Mouse (Mus musculus): ENCODE measurements at regions not wholly inside any gene's neighbourhood (a gene's known extent, or its start where the extent isn't known, plus 50 kb on each side); places are given as distances from the start of the nearest gene placed in this dataset.

DNA sequence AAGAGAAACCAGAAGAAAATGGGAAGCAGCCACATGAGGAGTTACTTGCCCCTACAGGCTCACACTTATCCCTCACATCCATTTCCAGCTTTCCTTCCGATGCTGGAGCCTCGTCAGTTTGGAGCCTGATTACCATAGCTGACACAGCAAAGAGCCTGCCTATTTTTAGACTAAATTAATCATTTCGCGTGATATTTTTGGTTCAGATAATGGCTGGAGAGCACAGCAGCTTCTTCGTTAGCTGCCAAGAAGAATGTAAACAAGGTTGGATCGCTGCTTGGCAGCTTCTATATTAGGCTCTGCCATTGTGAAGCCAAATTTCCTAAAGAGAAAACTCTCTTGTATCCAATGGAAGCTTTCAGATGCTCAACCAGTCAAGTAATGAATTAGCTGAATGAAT lies 676.9 kb upstream of the A1bg start:
- no peak for DNase-seq (ENCODE audit: low spot score in 2 of 2)

DNA sequence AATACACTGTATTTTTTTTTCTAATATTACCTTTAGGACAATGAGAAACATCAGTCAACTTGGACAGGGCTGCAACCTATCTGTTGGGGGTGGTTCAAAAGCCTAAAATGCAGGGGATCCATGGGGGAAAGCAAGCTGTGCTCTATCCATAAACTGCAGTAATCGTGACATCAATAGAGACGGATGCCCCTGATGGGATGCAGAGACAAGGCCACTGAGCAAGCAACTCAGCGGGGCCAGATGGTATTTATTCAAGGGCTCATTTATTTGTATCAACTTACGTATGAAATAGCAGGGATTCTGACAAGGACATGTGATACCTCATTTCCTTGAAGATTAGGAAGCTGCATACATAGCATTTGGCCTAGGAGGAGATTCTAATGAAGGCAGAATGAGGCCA lies 673.5 kb upstream of the A1bg start:
- DNase-seq (ENCODE audit: low spot score in 2 of 2), result no peak

DNA sequence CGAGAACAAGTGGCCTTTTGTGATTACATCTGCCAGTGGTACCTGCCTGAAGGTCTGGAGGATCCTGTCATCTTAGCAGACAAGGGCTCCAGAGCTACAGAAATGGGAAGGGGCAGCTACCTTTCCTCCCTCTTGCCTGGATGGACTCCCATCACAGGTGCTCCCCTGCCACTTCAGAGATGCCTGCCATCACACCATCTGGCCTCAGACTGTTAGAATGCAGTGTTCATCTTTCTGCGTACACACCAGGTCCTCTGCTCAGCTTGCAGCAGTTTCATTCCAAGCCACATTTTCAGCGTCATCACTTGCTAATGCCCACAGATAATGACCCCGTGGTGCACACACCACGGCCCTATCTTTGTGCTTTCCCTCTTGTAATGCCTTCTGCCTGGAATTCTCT lies 666.1 kb upstream of the A1bg start:
- no peak for DNase-seq (ENCODE audit: low spot score in 2 of 2)

DNA sequence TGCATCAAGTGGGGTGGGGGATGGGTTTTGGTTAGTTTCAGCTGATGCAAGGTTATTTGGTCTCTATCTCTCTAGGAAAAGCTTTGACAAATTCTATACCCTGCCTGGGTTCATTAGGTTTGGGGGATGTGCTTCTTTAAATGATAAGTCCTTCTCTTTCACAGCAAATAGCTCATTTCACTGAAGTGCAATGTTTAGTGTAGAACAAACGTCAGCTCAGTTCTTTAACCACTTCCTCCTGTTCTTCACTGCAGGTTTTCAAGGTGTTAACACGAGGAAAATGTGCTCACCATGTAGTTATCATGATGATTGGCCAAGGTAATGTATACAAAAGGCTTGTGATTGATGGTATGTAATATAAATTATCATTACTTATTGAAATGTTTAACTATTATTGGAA lies 659.5 kb upstream of the A1bg start:
- DNase-seq (ENCODE audit: low spot score in 2 of 2), result no peak

DNA sequence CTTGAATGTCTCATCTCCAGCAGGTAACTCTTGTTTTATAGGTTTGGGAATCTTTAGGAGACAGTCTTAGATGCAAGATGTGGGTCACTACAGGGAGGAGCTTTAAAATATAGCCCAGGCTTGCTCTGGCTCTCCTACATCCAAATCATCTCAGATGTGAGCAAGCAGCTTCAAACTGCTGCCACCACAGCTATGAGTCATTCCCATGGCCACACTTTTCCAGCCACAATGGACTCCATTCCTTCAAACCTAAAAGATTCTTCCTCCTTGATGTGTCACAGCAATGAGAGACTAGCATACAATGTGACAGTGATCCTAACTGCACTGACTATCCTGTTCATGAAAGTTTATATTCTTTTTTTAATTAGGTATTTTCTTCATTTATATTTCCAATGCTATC lies 640.5 kb upstream of the A1bg start:
- DNase-seq (ENCODE audit: low spot score in 2 of 2), result no peak

DNA sequence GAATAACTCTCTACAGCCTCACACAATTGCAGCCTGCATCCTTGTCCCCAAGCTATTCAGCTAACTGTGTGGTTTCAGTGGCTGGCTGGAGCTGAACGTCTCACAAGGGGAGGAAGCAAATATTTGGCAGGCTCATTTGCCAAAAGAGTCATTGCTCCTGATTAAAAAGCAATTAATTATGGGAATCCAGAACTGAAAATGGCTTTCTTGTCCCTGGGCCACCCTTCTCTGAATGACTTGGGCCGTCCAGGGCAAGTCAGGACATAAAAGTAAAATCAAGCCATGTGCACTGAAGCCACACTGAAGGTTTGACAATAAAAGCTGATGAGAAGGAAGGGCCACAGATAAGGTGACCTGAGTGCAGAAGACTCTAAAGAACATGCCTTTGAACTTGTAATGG lies 639.4 kb upstream of the A1bg start:
- no peak for DNase-seq (ENCODE audit: low spot score in 2 of 2)

DNA sequence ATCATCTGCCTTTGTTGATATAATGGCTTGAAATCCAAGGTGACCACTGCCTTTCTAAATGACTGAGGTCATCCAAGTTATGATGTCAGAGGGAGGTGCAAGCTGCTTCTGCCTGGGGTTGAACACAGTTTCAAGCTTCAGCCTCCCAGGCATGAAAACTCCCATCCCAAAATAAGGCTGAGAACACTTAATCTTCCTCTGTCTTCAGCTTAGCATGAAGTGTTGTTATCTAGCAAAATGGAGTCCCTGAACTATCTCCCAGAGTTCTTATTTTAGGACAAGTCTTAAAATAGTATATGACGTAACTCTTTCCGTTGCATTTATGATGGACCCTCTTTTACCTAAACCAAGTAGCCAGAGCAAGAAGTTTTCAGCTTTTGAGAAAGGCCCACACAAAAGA lies 631.1 kb upstream of the A1bg start:
- DNase-seq (ENCODE audit: low spot score in 2 of 2), result no peak

DNA sequence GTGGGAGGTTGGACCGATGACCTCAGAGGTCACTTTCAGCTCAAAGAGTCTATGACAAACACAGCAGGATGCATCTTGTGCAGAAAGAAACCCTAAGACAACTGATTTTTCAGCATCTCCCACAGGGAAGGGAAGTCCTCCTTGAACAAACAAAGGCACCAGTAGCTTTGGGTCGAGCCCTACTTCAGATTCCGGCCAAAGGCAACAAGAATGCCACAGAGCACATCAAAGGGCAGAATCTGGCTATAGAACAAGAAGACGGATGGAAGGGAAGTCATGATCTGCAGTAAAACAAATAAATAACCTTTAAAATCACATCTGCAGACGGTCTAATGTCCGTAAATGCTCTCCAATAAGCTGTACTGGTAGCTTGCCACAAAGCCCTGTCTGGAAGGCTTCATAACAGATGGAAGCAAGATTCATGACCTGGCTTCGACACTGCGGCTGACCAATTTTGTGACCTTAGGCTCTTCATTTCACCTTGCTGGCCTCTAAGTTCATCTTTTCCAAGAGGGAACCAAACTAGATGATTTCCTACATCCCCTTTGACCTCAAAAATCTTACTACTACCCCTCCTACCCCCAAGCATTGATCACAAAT lies 630.4 kb upstream of the A1bg start:
- no peak for DNase-seq (ENCODE audit: low spot score in 2 of 2)

DNA sequence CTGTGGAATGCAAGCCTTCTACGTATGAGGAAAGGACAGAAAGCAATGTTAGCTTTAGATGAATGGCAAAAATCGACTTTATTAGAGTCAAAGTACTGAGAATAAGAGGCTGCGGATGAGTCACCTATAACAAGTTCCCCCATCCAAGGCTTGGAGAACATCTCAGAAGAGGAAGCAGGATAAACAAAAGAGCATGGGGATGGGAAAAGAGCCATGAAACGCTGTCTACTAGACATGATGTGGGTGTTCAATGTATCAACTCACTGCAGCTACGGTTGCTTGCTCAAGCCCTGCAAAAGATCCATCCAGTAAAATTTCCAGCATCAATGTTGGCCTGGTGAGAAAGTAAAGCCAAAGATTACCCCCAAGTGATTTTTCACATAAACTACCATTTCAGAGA lies 628.4 kb upstream of the A1bg start:
- DNase-seq (ENCODE audit: low spot score in 2 of 2), result no peak

DNA sequence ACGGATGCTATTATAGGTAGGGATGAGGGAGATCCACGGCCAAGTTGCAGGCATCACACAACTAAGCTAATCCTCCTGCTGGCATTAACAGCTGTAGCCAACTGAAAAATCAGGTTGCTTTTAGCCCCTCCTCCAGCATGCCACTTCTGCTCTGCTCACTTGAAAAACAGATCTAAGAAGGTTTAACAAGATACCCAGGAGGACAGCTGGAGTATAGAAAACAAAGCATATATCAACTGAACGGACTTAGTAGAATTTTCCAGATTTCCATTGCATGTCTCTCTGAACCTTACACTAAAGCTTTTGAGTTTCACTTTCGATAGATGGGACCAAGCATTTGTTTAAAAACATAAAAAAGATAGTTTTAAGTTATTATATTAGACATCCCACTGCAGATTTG lies 625.6 kb upstream of the A1bg start:
- DNase-seq (ENCODE audit: low spot score in 2 of 2), result no peak

DNA sequence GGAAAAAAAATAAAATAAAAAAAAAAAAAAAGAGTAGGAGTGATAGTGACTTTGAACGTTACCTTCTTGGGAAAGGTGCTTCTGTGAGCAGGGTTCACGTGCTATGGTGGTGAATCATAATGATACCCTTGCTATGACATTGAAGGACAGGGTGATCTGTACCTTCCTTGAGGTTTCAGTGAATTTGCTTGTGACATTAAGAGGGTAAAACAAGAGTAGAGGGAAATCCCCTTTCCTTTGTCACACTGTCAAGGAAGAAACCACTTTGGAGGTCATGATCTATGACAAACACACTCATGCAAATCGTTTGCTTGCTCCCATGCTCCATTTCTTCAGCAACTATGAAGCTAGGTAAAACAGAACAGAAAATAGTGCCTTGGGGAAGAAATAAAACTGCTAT lies 623.8 kb upstream of the A1bg start:
- DNase-seq (ENCODE audit: low spot score in 2 of 2), result no peak

DNA sequence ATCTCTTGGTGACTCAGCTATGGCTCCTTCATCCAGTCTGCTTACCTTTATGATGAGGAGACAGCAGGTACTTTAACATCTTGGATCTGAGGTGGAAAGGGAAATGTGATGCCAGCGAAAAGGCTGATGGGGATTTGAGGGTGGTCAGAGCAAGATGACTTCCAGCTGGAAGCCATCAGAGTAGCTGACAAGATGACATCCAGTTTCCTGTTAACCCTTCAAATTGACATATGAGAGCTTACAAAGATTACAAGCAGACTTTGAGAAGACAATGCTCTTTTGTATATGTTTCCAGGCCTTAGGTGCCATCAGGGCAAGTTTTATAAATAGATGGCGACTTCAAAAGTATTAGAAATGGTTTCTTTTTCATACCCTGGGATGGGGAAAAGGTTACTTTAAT lies 621.3 kb upstream of the A1bg start:
- DNase-seq (ENCODE audit: low spot score in 2 of 2), result no peak

DNA sequence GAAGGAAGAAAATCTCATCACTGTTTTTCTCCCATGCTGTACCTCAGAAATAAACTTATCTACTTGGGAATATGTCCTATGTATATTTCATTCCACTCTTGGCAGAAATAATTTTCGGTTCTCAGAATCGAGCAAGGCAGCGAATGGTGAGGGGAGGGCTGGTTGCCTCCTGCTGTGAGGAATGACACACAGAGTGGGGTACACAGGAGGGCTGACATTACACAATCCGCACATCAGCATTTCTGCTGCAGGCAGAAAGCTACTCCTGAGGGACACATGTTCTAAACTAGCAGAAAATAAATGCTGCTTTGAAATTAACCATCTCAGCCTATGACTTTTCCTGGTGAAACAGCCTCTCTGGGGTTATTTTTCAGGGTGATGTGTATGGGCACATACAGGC lies 618.8 kb upstream of the A1bg start:
- no peak for DNase-seq (ENCODE audit: low spot score in 2 of 2)

DNA sequence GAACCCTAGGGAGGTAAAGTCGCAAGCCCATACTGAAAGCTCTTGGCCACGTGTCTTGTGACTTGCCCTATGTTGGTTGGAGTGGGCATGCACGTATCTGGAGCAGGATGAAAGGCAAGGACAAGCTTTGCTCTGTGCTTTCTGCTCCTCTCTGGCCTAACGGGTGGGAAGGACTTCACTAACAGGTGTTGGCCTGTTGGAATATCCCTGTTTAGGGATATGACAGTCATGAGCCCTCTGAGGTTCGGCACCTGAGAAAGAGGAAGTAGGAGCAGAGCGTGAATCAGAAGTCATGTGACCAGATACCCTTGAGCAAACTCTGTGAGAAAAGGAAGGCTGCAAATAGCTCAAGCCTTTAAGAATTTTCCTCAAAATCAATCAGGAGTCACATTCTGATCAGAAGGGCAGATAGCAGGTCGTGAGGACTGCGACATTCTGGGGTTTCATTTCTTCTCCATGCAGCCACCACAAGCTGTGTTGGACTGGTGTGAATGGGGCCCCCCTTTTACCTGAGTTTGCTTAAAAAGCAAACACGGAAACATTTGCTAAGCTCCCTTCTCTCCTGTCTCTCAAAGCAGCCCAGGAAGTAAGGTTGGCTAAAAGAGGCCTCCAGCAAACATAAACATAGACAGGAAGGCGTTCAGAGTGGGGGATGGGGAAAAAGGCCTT lies 618.1 kb upstream of the A1bg start:
- no peak for DNase-seq (ENCODE audit: low spot score in 2 of 2)

DNA sequence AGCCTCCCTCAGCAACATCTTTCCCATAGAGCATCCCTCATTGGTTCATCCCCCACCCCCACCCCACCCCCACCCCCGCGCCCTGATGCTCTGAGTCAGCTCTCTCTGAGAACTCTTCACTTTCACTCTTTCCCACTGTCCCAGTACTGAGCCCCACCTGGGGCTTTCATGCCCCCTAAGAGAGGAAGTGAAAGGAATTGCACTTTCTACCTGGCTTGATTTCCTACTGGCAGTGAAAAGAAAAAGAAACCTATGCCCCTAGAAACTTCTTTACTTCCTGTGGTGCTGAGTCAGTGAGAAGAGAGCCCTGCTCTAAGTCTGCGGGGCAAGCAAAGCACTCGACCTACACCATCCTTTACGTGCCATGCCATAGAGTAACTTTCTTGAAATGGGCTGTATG lies 616.1 kb upstream of the A1bg start:
- DNase-seq (ENCODE audit: low spot score in 2 of 2), result no peak

DNA sequence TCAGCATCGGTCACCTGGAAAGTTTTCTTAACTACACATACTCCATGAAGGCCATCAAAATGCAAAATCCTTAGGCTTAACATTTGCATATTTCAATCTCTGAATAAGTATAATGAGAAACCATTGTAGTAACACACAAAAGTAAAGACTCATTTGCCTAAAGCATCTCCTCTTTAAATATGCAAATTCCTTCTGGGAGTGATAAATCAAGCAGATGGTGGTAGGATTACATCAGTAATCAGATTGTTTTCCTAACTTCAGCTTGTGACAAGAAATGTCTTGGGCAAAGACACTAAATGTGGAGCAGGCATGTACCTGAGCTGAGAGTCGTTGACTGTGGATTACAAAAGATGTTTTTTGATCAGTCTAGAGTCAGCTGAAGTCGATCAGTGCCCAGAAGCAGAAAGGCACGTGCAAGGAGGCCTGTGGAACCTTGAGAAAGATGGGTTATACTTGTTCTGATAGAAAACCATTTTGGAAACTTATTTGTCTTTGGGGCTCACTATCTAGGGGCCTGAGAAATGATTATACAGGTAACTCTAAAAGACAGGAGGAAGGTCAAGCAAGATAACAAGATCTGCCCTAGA lies 615.5 kb upstream of the A1bg start:
- no peak for DNase-seq (ENCODE audit: low spot score in 2 of 2)

DNA sequence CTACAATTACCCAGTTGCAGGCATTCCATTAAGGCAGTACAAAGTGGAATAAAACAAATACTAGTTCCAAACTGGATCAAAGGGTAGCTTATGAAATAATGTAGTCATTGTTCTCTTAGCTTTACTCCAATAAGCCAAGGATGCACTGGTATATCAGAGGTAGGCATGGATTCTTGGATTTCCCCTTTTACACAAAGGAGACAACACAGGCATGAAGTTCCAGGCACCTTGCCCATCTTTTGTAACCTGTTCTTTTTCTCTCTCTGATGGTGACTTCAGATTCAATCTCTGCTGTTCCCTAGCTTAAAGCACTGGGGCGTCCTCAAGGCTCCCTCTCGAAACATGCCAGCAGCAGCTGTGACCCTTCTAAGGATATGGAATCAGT lies 613.5 kb upstream of the A1bg start:
- no peak for DNase-seq (ENCODE audit: low spot score in 2 of 2)

DNA sequence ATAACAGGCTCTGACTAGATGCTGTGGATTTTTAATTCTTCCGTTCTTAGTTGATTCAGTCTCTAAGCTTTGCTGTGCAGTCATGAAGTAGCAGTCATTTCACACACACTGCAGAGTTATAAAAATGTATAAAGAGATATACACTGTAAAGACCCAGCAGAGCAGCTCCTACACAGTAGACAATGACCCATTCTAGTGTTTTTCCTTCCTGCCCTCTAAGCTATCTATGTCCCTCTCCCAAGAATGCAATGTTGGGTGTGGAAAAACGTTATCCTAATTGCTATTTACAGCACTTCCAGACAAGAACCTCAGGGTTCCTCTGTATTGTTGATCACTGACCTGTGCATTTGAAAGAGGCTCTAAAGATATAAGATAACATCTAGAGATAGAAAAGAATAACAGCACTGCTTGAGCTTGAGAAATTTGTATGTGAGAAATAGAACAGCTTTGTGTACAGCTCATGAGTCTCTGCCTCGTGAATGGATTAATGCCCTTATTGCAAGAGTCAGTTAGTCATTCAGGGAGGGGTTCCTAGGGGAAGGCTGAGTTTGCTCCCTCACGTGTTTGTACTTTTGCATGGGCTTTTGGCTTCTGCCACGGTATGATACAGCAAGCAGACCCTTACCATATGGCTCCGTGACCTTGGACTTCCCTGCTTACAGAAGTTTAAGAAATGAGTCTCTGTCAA lies 613.0 kb upstream of the A1bg start:
- DNase-seq (ENCODE audit: low spot score in 2 of 2), result no peak

DNA sequence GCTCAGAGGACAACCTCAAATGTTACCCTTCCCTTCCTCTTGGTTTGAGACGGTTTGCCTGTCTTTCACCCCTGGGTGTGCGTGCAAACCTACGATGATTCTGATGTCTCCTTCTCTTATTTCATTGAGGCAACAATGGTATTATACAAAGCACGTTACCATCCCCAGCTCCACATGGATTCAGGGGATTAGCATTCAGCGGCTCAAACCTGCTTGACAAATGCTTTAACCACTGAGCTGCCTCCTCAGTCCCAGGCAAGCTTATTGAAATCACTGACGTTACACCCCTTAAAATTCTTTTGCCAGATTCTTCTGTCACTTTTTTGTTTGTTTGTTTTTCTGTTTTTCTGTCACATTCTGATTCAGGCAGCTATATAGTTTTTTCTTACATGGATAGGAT lies 612.4 kb upstream of the A1bg start:
- no peak for DNase-seq (ENCODE audit: low spot score in 2 of 2)

DNA sequence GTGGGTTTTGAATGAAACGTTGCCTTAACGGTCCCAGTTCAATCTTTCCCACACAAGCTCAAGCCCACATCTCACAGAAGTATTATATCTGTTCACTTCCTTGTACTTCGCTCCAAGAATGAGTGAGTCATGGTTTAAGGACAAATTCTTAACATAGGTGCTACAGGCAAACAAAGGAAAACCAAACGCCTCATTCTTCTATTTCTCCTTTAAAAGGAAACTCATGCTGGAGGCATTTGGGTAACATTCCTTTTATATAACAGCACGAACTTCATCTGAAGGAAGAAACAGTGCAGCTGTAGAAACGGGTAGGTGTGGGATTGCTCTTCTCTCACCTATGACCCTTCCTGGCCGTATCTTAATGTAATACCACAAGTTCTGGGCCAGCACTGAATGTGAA lies 610.0 kb upstream of the A1bg start:
- DNase-seq (ENCODE audit: low spot score in 2 of 2), result no peak

DNA sequence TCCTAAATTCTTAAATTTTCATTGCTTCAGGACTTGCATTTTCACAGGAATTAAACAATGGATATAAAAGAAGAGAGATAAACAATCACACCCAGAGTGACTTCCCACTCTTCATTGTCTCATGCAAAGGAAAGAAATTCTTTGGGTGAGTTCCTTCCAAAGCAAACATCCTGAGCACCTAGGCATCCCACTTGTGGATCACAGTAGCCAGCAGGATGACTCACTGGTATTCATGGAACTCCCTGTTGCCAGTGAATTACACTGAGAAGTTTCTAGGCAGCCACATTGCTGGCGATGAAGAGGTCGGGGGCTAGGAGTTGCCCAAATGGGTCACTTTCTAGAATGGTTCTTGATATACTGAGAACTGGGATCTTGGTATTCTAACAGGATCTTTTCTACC lies 609.2 kb upstream of the A1bg start:
- no peak for DNase-seq (ENCODE audit: low spot score in 2 of 2)

DNA sequence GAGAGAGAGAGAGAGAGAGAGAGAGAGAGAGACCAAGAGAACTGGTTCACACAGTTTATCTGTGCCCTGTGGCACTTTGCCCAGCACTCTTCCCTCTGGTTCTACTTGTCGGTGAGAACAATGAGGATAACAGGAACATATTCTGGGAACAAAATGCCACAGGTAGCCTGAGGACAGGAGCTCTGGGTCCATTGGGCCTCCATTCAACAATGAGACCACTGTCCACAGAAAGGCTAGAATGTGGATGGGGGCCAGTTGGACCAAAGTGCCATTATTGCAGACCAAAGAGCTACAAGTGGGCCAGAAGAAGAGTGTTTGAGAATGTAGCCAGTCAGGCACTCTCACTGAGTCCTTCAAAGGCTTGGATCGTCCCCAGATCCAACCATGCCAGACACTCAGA lies 600.2 kb upstream of the A1bg start:
- DNase-seq (ENCODE audit: low spot score in 2 of 2), result no peak

DNA sequence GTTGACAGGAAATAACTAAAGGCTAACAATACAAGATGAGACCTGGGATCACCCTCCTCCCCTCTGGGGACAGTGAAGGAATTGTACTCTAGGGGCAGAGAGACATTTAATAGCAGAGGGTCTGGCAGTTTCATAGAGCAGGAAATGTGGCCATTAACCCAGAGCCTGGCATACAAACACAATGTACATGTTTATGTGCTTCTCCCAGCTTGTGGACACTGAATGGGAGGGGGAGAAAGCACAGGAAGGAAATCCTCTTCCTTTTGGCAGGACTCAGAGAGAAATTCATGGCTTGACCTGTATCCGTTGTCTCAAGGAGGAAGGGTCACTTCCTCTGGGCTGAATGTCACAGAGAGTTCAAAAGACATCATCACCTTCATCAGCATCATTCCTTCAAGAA lies 594.5 kb upstream of the A1bg start:
- no peak for DNase-seq (ENCODE audit: low spot score in 2 of 2)
